Mouse (Mus musculus): ENCODE results near the gene Osbp2. TPM values are rescaled to one million over a fixed set of nuclear protein-coding genes. Genes with fewer than 3 reads are reported as not detected.

The Osbp2 gene
- polyA plus RNA-seq, 1 experiment from 2014 or later, result 1.5 TPM

DNA sequence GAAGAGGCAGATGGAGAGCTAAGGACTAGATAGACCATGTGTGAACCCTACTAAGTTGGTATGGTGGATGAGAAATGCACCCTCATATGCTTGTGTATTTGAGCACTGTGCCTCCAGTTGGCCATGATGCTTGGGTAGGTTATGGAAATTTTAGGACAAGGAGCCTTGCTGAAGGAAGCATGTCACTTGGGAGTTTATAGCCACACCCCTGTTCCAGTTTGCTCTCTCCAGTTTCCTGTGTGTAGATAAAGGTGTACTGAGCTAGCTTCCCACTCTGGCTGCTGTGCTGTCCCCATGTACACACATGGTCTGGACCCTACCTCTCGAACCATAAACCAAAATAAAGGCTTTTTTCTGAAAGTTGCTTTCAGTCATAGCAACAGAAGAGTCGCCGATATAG, 9.5 kb downstream of the Osbp2 start:
- Histone ChIP-seq H3K4me1 (ENCODE audit: control insufficient read depth, insufficient read depth, low read length) (no peaks in the 10 kb centered on the region), H3K27ac (ENCODE audit: low read depth, low read length) (no peak overlapping the region), H3K9ac (ENCODE audit: low read length) (no peak overlapping the region), H3K36me3 (ENCODE audit: control insufficient read depth, insufficient read depth, low read length) (no peaks in the 10 kb centered on the region), H3K27me3 (ENCODE audit: control insufficient read depth, insufficient read depth, low read length) (no peaks in the 10 kb centered on the region), H3K4me3 (ENCODE audit: low read depth, low read length) (no peak overlapping the region), H3K9me3 (ENCODE audit: control insufficient read depth, low read length) (no peaks in the 10 kb centered on the region), H3K4me2 (no peak overlapping the region)
- WGBS, result 87% methylated on average over 3 of the region's 3 CpGs
- ATAC-seq (ENCODE audit: low FRiP score), result no peak
- no peak for DNase-seq (ENCODE audit: low spot score, missing footprints)

DNA sequence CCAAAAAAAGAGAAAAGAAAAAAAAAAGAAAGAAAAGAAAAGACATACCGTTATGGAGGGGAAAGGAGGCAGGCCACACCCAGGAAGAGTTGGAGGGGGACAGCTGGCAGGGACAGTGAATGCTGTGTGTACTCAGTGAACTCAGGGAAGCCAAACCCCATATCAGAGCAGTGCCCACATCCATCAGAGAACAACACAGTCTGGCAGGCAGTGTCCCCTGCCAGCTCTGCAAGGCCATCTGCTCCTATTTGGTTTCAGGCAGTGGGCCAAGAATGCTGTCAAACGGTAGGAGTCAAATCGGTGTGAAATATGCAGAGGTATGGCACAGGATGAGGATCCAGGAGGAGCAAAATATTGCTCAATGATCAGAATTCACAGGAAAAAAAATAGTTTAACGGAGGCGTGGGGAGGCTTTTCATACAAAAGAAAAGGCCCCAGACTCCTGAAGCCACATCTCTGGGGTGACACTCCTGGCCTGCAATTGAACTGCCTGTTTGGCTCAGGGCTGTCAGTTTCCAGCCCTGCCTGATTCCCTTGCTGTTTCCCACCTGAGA, 10.1 kb downstream of the Osbp2 start:
- H3K9ac ChIP-seq (ENCODE audit: low read length), result no peak overlapping the region
- DNase-seq (ENCODE audit: low spot score, missing footprints) (no peak), ATAC-seq (ENCODE audit: low FRiP score) (no peak)
- no peaks in the 10 kb centered on the region for H3K9me3 ChIP-seq (ENCODE audit: control insufficient read depth, low read length)
- no peak overlapping the region for H3K4me3 ChIP-seq (ENCODE audit: low read depth, low read length)
- no peaks in the 10 kb centered on the region for H3K36me3 ChIP-seq (ENCODE audit: control insufficient read depth, insufficient read depth, low read length)
- H3K27me3 ChIP-seq (ENCODE audit: control insufficient read depth, insufficient read depth, low read length), result no peaks in the 10 kb centered on the region
- 84% methylated on average over 5 of the region's 5 CpGs for WGBS
- no peaks in the 10 kb centered on the region for H3K4me1 ChIP-seq (ENCODE audit: control insufficient read depth, insufficient read depth, low read length)
- no peak overlapping the region for H3K27ac ChIP-seq (ENCODE audit: low read depth, low read length)
- no peak overlapping the region for H3K4me2 ChIP-seq

DNA sequence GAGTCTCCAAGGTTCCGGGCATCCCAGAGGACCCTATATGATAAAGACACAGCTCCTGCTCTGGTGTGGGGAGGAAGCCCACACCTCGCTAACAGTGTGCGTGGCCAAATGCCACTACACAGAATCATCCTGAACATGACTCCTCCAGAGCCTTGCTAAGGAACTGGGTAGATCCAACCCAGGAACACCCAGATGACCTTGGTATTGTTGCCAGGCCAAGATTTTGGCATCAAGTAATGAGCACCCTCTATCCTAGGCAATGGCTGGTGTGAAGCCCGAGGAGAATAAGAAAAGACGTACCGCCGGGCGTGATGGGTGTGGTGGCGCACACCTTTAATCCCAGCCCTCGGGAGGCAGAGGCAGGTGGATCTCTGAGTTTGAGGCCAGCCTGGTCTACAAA, 10.7 kb downstream of the Osbp2 start:
- ATAC-seq (ENCODE audit: low FRiP score) (no peak), DNase-seq (ENCODE audit: low spot score, missing footprints) (no peak)
- H3K9ac ChIP-seq (ENCODE audit: low read length), result no peak overlapping the region
- H3K4me2 ChIP-seq, result no peak overlapping the region
- H3K36me3 ChIP-seq (ENCODE audit: control insufficient read depth, insufficient read depth, low read length), result no peaks in the 10 kb centered on the region
- WGBS, result 93% methylated on average over 10 of the region's 10 CpGs
- no peaks in the 10 kb centered on the region for H3K27me3 ChIP-seq (ENCODE audit: control insufficient read depth, insufficient read depth, low read length)
- no peak overlapping the region for H3K27ac ChIP-seq (ENCODE audit: low read depth, low read length)
- no peak overlapping the region for H3K4me3 ChIP-seq (ENCODE audit: low read depth, low read length)
- H3K4me1 ChIP-seq (ENCODE audit: control insufficient read depth, insufficient read depth, low read length), result no peaks in the 10 kb centered on the region
- no peaks in the 10 kb centered on the region for H3K9me3 ChIP-seq (ENCODE audit: control insufficient read depth, low read length)

- no peak overlapping the region for H3K4me3 ChIP-seq (ENCODE audit: low read depth, low read length)
- no peak overlapping the region for H3K4me2 ChIP-seq
- DNase-seq (ENCODE audit: low spot score, missing footprints), result no peak
- no peak for ATAC-seq (ENCODE audit: low FRiP score)
- no peaks in the 10 kb centered on the region for H3K4me1 ChIP-seq (ENCODE audit: control insufficient read depth, insufficient read depth, low read length)
- no peak overlapping the region for H3K27ac ChIP-seq (ENCODE audit: low read depth, low read length)
- H3K36me3 ChIP-seq (ENCODE audit: control insufficient read depth, insufficient read depth, low read length), result no peaks in the 10 kb centered on the region
- no peaks in the 10 kb centered on the region for H3K9me3 ChIP-seq (ENCODE audit: control insufficient read depth, low read length)
- no peak overlapping the region for H3K9ac ChIP-seq (ENCODE audit: low read length)
- no peaks in the 10 kb centered on the region for H3K27me3 ChIP-seq (ENCODE audit: control insufficient read depth, insufficient read depth, low read length)
- WGBS, result 84% methylated on average over 4 of the region's 4 CpGs
Observed at GRCm38 (mm10) chr11:3851872-3852271, 11.8 kb downstream of the Osbp2 start.

DNA sequence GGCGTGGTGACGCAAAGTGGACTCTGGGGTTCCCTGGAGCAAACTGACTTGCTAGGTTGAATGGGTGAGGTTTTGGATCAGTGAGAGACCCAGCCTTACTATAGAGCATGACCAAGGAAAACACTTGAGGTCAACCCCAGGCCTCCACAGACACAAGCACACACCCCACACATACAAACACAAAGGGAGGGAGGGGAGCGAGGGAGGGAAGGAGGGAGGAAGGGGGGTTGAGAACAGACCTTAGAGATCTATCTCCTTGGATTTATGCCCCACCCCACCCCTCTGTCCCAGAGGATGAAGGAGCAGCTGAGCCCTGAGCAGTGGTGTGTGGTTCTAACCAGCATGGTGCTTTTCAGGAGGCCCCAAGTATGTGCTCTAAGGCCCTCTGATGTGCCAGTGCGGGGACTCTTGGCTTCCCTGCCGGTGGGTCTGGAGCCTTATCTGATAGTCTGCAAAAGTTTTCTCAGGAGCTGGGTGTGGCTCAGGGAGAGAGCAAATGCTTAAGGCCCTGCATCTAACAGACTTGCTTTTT, 12.9 kb downstream of the Osbp2 start:
- H3K27ac ChIP-seq (ENCODE audit: low read depth, low read length), result no peak overlapping the region
- no peak overlapping the region for H3K4me2 ChIP-seq
- H3K9me3 ChIP-seq (ENCODE audit: control insufficient read depth, low read length), result no peaks in the 10 kb centered on the region
- H3K36me3 ChIP-seq (ENCODE audit: control insufficient read depth, insufficient read depth, low read length), result no peaks in the 10 kb centered on the region
- no peaks in the 10 kb centered on the region for H3K27me3 ChIP-seq (ENCODE audit: control insufficient read depth, insufficient read depth, low read length)
- no peak overlapping the region for H3K4me3 ChIP-seq (ENCODE audit: low read depth, low read length)
- DNase-seq (ENCODE audit: low spot score, missing footprints) (no peak), ATAC-seq (ENCODE audit: low FRiP score) (no peak)
- no peak overlapping the region for H3K9ac ChIP-seq (ENCODE audit: low read length)
- WGBS, result 76% methylated on average over 5 of the region's 5 CpGs
- no peaks in the 10 kb centered on the region for H3K4me1 ChIP-seq (ENCODE audit: control insufficient read depth, insufficient read depth, low read length)

DNA sequence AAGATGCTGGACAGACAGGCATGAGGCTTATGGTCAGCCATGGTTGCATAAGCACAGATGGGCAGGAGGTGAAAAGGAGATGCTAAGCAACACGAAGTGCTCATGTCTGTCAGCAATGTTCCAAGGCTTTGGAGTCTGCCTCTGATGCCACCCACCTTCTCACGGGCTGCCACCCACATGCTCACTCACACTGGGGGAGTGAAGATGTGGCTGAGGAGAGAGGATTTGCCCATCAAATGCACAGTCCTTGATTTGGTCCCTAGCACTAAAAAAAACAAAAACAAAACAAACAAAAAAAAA, 13.4 kb downstream of the Osbp2 start:
- 83% methylated on average over 2 of the region's 2 CpGs for WGBS

DNA sequence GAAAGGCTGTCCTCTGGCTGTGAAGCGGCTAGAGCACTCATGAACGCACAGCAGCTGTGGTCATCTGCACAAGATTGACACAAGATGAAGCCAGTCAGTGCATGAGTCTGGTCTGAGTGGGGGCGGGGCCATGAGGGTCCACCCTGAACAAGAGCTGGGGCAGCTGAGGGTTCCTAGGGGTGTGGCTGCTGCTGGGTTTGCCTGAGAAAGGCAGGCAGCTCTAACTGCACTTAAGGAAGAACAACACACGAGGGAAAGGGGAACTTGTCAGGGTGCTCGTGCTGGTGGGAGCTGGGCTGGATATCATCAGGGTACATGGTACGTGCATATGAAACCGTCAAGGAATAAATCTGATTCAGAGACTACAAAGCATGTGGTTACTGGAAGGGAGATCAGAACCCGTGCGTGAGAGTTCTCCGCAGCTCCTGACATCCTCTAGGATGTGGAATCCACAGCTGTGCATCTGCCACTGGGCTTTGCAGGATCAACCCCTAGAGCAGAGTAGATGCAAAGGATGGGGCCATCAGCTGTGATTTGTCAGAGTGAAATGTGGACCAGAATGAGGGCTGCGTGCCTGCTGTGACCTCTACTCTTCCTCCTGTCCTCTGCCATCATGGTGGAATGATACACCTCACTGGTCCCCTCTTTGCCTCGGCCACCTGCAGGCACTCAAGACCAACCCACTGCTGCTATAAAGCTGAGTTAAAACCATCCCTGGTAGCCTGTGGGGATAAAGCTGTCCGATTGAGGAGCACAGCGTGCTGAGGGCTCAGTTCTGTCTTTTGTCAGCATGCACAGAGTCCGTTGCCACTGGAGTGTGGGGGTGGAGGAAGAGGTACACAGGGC, 14.0 kb downstream of the Osbp2 start:
- 81% methylated on average over 15 of the region's 15 CpGs for WGBS
- no peaks in the 10 kb centered on the region for H3K36me3 ChIP-seq (ENCODE audit: control insufficient read depth, insufficient read depth, low read length)
- H3K4me2 ChIP-seq, result no peak overlapping the region
- no peaks in the 10 kb centered on the region for H3K4me1 ChIP-seq (ENCODE audit: control insufficient read depth, insufficient read depth, low read length)
- H3K27ac ChIP-seq (ENCODE audit: low read depth, low read length), result no peak overlapping the region
- no peak overlapping the region for H3K4me3 ChIP-seq (ENCODE audit: low read depth, low read length)
- H3K9ac ChIP-seq (ENCODE audit: low read length), result no peak overlapping the region
- no peaks in the 10 kb centered on the region for H3K27me3 ChIP-seq (ENCODE audit: control insufficient read depth, insufficient read depth, low read length)
- DNase-seq (ENCODE audit: low spot score, missing footprints) (no peak), ATAC-seq (ENCODE audit: low FRiP score) (no peak)
- no peaks in the 10 kb centered on the region for H3K9me3 ChIP-seq (ENCODE audit: control insufficient read depth, low read length)

More for the DNA sequence above, 13.4 kb downstream of the Osbp2 start:
- DNase-seq (ENCODE audit: low spot score, missing footprints), result no peak
- Histone ChIP-seq H3K9me3 (ENCODE audit: control insufficient read depth, low read length) (no peaks in the 10 kb centered on the region), H3K9ac (ENCODE audit: low read length) (no peak overlapping the region), H3K27ac (ENCODE audit: low read depth, low read length) (no peak overlapping the region), H3K36me3 (ENCODE audit: control insufficient read depth, insufficient read depth, low read length) (no peaks in the 10 kb centered on the region), H3K4me3 (ENCODE audit: low read depth, low read length) (no peak overlapping the region), H3K4me2 (no peak overlapping the region), H3K27me3 (ENCODE audit: control insufficient read depth, insufficient read depth, low read length) (no peaks in the 10 kb centered on the region), H3K4me1 (ENCODE audit: control insufficient read depth, insufficient read depth, low read length) (no peaks in the 10 kb centered on the region)
- no peak for ATAC-seq (ENCODE audit: low FRiP score)

DNA sequence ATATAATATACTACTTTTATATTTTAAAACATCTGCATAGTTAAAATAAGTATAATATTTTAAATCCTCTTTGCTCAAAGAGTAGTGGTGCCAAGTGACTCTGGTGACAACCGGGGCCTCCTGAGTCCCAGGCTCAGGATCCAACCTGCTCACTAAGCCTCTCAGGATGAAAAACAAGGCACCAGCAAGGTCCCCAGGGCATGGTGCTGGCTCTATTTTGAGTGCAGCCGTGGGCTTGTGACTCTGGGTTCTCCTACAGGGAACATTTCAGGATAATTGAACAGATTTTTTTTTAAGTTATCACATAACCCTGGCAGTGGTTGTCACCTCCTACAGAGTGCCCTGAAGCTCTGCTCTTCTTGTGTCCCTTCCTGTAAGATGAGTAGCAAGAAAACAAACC, 17.4 kb downstream of the Osbp2 start:
- no peak overlapping the region for H3K4me3 ChIP-seq (ENCODE audit: low read depth, low read length)
- 76% methylated on average over 2 of the region's 2 CpGs for WGBS
- DNase-seq (ENCODE audit: low spot score, missing footprints) (no peak), ATAC-seq (ENCODE audit: low FRiP score) (no peak)
- H3K27ac ChIP-seq (ENCODE audit: low read depth, low read length), result no peak overlapping the region
- H3K9ac ChIP-seq (ENCODE audit: low read length), result no peak overlapping the region
- no peaks in the 10 kb centered on the region for H3K9me3 ChIP-seq (ENCODE audit: control insufficient read depth, low read length)
- H3K27me3 ChIP-seq (ENCODE audit: control insufficient read depth, insufficient read depth, low read length), result no peaks in the 10 kb centered on the region
- H3K4me2 ChIP-seq, result no peak overlapping the region
- no peaks in the 10 kb centered on the region for H3K4me1 ChIP-seq (ENCODE audit: control insufficient read depth, insufficient read depth, low read length)
- no peaks in the 10 kb centered on the region for H3K36me3 ChIP-seq (ENCODE audit: control insufficient read depth, insufficient read depth, low read length)

- H3K27me3 ChIP-seq (ENCODE audit: control insufficient read depth, insufficient read depth, low read length), result no peaks in the 10 kb centered on the region
- H3K4me3 ChIP-seq (ENCODE audit: low read depth, low read length), result no peak overlapping the region
- ATAC-seq (ENCODE audit: low FRiP score) (no peak), DNase-seq (ENCODE audit: low spot score, missing footprints) (no peak)
- no peak overlapping the region for H3K9ac ChIP-seq (ENCODE audit: low read length)
- whole genome bisulfite sequencing, result 82% methylated on average over 17 of the region's 17 CpGs
- H3K27ac ChIP-seq (ENCODE audit: low read depth, low read length), result no peak overlapping the region
- H3K4me1 ChIP-seq (ENCODE audit: control insufficient read depth, insufficient read depth, low read length), result no peaks in the 10 kb centered on the region
- no peaks in the 10 kb centered on the region for H3K9me3 ChIP-seq (ENCODE audit: control insufficient read depth, low read length)
- H3K36me3 ChIP-seq (ENCODE audit: control insufficient read depth, insufficient read depth, low read length), result no peaks in the 10 kb centered on the region
- no peak overlapping the region for H3K4me2 ChIP-seq
Observed at GRCm38 (mm10) chr11:3843943-3844734, 19.6 kb downstream of the Osbp2 start.
